Mouse (Mus musculus) skeletal muscle tissue, adult 2 months (tissue): ENCODE measurements around the gene Rnh1.
A peak's percentile ranks its signal among the peaks of the same experiment; 100 is the strongest.

ENCODE experiments used
- DNase-seq: peaks from one replicate; pipeline ENCODE4 v3.0.0-alpha.2; 2012; ENCODE audit warnings: low read depth, low spot score

Rnh1 gene

DNA sequence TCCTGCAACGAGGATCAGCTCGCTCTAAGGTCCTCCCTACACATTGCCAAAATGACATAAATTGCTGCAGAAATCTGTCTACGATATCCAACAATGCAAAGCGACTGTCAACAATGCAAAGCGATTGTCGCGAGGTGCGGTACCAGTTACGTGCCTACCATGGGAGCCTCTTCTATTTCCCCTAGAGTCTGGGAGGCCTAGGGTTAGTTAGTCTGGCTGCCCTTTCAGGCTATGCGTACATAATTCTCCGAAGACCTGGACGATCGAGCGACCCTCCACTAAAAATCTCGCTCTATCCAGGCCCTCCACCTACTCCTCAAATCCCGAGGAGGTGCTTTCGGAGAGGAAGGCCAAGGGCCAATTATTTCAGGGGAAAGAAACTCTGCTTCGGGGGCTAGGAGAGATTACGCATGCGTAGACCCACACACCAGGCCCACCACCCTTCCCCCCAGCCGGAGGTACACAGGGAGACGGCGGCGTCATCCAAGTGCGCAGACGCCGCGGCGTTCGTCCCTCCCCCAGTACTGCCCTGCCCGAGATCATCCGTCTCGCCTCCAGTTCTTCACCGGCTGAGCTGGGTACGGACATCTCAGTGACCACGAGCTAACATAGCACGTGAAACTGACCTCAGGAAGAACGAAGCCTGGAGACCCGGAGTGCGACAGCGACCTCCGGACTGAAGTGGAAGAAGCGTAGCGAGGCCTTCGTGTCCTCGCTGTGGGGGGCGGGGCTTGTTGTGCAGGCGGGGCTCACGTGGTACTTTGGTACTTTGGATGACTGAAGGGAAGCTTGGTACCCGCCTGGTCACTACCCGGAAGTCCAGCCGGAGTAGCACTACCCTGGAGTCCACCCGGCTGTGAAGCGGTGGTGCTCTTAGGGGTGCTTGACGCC is at the start of gene Rnh1:
Gene Rnh1 (minus strand): TSS at position 742 of the 891 bp plus-strand sequence.
- DNase-seq: peak; percentile 89

DNA sequence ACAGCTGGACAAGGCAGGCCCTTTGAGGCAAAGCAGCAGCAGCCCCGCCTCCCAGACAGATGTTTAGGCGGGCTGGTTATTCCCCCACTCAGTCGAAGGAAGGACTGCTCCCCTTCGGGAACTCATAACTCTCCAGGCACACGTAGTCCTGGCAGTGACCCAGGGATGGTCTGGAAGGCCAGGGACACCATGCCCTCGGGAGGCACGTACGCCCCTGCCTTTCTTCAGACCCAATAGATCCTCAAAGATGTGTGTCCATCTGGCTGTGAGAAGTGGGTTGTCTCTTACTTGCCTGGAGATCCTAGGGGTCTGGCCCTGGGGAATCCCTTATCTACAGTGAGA is 49.4 kb upstream of the Rnh1 start:
- no peak for DNase-seq

DNA sequence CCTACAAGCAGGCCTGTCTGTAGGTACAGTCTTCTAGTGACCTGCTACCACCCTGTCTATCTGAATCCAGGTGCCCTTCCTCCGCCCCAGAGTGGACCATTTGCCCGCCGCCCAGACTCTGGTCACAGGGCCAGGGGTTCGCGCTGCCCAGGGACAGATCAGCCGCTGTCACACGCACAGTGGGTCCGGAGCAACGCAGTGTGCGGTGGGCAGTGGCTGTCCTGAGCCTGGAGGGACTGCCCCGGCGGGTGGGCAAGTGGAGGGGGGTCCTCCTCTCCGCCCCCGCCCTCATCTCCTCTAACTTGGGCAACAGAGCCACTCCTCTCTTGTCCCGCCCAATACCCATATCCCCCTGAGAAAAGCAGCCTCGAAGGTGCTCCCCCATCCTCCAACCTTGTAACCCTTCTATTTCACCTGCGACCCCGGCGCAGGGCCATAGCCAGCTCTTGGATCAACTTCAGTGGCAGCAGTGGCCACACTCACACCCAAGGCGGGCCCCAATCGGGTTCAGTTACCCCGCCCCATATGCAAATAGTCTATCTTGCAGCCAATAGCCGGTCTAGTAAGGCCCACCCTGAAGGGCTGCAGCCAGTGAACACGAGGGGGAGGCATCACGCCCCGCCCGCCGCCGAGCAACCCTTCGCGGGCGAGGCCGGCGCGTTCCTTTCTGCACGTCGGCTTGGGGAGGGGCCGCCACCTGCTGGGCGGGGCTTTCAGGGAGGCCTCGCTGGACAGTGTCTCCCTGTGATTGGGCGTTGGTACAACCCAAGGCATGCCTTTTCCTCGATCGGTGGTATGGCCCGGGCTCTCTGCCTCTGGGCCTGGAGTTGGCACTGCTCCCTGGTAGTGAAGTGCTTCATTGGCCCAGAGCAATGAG is 48.8 kb upstream of the Rnh1 start:
- peak; percentile 91 for DNase-seq

DNA sequence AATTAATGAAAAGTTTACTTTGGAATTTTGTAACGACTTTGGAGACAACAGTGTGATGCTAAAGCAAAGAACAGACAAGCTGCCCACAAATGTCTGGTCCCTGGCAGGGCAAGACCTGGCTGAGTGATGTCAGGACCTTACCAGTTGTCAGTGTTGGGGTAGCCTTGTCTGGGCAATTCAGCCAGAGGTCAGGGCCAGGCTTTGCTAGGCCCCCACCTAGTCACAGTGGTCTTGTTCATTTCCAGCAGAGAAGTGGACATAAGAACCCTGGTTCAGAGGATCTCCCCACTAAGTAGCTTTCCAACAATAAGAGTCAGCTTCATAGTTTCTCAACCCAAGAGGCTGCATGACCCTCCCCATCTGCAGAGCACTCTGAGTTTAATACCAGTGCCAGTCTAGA is 47.7 kb upstream of the Rnh1 start:
- no peak for DNase-seq

DNA sequence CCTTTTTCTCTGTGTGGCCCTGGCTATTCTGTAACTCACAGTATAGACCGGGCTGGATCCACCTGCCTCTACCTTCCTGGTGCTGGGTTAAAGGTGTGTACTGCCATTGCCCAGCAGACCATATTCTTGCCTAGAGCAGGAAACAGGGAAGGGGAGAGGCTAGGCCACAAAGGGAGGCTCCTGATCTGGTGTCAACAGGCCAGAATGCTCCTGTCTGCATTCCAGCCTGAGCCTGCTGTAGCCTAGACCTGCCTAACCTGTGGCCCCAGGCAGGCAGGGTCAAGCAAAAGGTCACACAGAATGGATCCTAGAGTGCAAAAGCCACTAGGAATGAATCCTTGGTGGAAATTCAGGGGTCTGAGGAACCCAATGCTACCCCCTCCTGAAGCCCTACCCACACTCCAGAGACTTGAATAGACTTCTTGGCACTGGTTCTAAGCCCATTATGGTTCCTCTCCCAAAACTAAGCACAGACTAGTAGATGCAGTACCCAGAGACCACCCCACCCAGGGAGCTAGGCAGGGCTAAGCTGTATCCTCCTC is 47.0 kb upstream of the Rnh1 start:
- no peak for DNase-seq

DNA sequence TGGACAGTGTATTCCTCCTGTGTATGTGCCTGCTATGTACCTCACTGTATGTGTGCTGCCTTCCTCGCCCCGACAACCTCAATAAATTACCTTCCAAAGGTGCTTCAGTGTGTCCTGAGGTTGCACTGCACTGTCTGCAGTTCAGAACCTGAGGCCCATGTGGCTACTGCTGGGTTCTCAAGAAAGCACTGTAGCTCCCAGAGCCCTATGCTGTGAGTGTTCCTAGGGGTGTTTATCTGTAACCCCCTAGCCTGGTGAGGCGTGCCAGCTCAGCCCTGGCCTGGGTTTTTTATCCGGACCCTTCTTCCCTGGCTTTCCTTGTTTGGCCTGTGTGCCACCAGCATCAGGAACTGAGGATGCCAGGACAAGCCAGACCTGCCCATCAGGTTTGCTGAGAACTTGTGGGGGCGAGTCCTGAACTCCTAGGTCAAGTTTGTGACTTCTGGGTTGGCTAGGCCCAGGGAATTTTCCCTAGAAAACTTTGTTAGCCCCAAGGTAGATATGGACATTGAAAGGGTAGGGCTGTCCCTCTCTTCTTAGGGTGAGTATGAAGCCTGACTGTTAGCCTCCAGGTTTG is 46.0 kb upstream of the Rnh1 start:
- no peak for DNase-seq

DNA sequence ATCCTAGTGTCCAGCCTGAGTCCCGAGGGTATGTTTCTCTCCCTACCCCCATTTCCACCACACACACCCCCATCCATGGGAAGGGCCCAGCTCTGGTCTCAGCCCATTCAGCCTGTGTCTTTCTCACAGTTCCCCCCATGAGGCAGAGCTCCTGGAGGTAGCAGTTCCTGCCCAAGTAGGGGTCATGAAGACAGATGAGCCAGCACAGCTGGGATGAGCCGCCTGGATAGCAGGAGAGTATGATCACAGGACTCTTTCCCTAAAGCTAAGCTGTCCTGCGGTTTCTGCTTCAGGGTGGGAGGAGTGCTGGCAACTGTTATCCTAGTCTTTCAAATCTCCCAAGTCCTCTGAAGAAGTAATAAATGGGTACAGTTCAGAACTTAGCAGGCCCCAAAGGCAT is 45.5 kb upstream of the Rnh1 start:
- DNase-seq: no peak

DNA sequence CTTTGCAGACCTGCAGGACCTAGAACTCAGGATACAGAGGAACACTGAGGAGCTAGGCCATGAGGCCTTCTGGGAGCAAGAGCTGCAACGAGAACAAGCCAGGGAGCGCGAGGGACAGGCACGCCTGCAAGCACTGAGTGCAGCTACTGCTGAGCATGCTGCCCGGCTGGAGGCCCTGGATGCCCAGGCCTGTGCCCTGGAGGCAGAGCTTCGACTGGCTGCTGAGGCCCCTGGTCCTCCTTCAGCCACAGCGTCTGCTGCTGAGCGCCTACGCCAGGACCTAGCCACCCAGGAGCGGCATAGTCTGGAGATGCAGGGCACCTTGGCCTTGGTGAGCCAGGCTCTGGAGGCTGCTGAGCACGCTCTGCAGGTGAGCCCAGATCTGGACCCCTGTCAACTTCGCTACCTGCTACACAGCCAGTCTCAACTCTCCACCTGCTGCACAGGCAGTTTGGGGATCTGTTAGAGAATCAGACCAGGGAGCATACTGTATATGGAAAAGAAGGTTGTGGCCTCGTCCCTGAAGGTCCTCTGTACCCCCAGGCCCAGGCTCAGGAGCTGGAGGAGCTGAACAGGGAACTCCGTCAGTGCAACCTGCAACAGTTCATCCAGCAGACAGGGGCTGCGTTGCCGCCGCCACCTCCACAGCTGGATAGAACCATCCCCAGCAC is 44.8 kb upstream of the Rnh1 start:
- no peak for DNase-seq

DNA sequence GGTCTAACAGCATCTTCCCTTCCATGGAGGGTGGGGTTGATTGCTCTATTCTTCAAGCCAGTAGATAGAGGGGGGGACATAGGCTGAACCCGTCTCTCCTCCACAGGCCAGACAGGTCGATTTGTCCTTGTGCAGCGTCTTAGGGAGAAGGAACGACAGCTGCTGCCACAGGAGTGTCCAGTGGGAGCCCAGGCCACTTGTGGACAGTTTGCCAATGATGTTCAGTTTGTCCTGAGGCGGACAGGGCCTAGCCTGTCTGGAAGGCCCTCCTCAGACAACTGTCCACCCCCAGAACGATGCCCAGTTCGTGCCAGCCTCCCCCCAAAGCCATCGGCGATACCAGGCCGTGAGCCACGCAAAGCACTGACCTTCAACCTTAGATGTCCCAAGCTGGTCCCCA is 44.2 kb upstream of the Rnh1 start:
- DNase-seq: no peak

DNA sequence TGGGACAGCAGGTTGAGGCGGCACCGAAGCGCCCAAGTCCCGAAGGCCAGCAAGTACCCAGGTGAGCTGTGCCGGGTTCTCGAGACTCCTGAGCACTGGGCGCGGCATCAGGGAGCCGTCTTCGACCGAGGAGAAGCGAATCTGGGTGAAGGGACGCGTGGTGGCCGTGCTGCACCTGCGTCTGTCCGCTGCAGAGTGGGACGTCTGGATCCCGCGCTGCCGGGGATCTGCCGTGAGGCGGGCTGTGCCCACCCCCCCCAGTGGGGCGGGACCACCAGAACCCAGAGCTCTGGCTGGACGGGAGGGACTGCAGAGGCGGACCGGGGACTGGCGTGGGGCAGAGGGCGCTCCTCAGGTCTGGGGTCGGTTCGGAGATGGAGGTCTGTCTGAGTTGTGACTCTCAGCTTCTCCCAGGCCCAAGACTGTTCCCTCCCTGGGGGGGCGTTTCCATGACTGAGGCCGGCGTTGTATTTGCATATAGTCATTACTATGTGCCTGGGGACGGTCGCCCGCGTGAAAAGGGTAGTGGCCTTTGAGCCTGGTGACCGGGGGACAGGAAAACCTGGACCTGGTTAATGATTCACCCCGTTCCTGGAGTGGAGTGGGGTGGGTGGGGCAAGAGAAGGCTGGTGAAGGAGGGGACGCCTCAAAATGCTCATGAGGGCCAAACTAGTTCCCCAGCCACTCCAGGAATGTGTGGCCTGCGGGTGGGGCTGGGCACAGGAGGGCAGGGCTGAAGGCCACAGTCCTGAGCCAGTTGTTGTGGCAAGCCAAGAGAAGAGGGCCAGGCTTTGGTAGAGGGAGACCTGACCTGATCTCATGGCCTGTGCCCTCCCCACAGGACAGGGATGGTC is 43.5 kb upstream of the Rnh1 start:
- no peak for DNase-seq

DNA sequence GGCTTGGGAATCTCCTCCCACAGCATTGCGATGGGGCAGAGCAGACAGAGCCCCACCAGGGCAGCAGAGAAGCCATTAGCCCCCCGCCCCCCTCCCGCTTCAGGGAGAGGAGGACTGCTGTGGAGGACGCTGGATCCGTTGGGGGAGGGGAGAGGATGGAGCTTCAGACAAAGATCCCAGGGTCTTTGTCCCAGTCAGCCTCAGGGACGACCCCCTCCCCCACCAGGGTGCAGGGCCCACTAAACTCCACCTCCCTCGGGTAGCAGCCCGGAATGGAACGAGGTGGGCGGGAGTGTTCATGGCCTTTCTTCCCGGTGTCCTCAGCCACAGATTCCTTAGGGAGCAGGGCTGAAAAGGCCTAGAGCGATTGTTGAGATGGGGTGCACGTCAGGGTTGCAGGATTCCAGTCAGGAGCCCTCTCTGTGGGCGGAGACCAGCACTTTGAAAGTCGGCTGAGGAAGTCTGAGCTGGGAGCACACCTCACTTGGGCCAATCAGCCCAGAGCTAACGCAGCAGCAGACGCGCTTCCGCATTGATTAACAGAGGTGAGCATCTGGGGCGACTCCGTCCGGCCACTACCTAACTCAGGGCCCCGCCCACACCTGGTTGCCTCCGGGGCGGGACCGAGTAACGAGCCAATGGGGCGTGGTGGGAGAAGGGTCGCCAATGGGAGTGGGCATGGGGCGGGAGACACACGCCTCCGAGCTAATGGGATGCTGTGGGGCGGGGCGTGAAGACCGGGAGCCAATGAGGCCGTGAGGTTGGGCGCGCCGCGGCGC is 42.6 kb upstream of the Rnh1 start, which contains the start of gene Rassf7:
Gene Rassf7 (plus strand): TSS at position 760 of the 779 bp plus-strand sequence.
- peak; percentile 72 for DNase-seq

DNA sequence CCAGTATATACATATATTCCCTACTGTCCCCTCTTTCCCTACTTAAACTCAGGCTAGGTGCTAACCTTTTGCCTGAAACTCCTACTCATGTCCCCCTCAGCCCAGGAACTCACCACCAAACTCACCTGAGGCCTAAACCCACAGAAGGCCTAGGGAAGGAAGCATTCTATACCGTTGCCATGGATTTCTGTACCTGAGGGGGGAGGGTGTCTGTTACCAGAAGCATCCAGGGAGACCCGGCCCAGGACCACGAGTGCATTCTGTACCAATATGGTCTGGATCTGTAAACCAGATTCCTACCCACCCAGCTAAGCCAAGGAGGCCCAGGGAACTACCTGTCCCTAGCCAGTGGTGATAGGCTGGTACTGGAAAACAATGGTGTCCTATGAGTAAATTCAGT is 41.7 kb upstream of the Rnh1 start:
- DNase-seq: no peak

DNA sequence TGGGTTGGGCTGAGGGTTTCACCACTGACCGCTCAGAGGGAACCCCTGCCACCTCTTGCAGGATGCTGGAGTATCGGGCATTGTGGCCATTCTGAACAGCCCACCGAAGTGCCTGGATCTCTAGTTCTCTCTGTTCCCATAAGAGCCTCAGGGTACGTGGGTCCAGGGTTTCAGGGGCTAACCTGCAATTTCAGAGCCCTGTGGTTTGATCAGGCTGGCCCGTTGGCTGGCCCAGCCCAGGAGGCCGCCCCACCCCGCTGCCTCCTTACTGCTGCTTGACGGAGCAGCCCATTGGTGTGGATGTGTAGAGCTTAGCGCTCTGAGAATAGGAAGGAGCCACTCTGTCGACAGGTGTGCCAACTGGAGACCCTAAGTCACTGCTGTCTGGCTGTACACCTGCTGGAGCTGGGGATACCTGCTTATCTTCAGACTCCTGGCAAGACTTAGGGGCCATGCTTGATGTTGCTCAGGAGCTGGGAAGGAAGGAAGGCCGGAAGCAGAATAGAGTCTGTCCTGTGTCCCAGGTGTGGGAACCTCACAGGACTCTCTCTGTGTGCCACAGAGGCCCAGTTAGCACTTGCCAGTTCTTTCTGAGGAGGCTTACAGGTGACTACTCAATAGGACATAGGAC is 41.1 kb upstream of the Rnh1 start, which contains the start of gene Lmntd2:
Gene Lmntd2 (minus strand): TSS at position 476 of the 631 bp plus-strand sequence.
- no peak for DNase-seq

DNA sequence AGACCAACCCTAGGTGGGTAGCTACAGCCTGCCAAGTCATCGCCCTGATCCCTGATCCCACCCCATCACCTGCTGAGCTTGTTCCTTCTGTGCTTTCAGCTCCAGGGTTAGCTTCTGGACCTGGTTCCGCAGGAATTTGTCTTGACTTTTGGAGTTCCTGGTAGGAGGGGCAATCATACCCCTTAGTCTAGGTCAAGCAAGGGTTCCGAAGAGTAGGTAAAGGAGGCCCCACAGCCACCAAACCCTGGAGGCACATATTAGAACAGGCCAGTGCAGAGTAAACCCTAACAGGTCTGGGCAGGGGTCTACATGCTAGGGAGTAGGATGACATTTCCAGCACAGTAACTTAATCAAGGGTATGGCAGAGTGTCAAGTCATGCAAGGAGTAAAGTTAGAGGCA is 40.5 kb upstream of the Rnh1 start:
- no peak for DNase-seq

DNA sequence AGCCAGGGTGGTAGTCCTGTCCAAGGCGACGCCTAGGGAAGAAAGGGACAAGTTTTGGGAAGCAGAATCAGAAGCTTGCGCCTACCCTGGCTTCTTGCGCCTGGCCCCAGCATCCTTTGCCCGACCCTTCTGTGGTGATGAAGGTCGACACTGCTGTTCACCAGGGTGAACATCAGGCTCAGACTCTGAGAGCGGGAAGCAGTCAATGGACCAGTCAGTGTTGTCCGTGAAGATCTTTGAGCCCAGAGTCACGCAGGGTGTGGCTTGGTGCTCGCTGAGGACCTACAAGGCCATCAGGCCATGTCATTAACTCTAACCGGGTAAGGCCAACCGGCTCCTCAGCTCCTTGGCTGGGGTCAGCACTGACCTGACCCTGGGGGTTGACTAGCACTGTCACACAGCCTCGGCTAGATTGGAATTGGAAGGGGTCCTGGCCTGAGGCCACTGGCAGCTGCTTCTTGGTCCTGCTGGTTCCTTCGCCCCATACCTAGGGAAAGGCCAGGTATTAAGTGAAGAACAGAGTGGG is 38.0 kb upstream of the Rnh1 start:
- DNase-seq: no peak

DNA sequence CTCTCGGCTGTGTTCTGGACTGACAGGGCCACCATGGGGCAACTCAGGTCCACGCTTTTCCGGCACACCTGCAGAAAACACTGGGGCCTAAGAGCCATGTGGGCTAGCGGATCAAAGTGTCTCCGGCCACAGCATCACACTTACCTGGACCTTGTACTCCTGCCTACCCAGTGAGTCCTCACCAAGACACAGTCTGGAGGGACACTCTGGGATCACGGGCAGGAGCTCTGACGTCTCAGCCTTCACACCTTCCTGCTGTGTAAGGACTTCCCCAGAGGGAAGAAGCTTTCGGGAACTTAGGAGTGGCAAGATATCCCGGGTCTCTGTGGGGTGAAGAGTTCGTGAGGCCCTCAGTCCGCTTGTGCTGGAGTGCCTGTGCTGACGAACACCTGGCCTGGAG is 37.5 kb upstream of the Rnh1 start:
- DNase-seq: no peak

DNA sequence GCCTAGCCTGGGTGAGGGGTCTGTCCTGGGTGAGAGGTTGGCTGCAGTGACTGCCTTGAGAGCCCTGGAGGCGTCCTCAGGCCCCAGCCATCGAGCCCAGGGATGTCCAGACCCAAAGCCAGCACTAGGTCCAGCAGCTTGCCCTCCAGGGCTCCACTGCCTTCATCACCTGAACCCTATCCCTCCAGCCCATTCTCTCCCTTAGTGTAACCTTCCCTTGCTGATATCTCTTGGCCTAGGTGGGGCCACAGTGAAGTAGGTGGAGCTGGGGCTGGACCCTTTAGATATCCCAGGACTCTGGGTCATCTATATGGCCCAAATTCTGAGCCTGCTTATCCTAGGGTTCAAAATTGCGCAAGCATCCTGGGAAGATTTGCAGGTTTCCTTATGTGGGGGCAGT is 36.9 kb upstream of the Rnh1 start:
- DNase-seq: no peak

DNA sequence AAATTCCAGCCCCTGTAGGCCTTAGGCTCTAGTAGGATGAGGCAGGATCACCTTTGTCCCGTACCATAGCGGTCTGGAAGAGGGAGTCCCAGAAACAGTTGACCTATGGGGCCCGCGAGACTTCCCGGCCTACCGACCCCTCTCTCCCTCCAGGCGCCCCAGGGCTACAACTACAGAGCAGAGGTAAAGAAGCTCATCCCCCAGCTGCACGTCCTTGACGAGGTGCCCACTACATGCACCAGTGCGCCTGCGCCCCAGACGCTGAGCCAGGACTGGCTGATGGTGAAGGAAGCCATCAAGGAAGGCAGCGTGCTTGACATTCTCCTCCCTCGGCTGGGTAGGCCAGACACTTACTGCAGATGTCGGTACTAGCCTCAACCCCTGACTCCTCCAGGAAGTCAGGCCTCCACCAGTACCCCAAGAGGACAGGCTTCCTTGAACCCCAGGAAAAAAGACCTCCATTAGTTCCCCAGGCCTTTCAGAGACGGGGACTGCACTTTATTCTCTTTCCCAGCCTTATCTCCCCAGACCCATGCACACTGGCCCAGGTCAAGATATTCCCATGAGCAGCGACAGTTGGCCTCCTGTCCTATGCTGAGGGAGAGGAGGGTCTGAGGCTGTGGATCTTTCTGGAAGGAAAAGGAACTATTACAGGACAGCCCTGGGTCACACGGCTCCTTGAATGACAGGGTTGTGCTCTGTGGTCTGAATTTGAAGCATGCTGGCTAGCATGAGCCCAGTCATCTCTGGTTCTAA is 33.7 kb upstream of the Rnh1 start:
- DNase-seq: no peak
